Mouse (Mus musculus): ENCODE data around the gene Capza2.
"Not testable (repeated sequence)": the region's sequence is repeated elsewhere in the genome, so short reads cannot be mapped to it uniquely, and the experiment has no call there.

The Capza2 gene

GRCm38 (mm10) chr6:17640031-17640430, 4.0 kb downstream of the Capza2 start:
- DNase-seq (ENCODE audit: low read depth, low spot score), result no peak

- no peak for DNase-seq (ENCODE audit: low read depth, low spot score)
These were observed 6.7 kb downstream of the Capza2 start for GRCm38 (mm10) chr6:17642739-17643138.

GRCm38 (mm10) chr6:17646107-17646506, 10.1 kb downstream of the Capza2 start:
- no peak for DNase-seq (ENCODE audit: low read depth, low spot score)

- DNase-seq (ENCODE audit: low read depth, low spot score), result no peak
These were observed 16.1 kb downstream of the Capza2 start for GRCm38 (mm10) chr6:17652132-17652531.

GRCm38 (mm10) chr6:17655080-17655479, 19.0 kb downstream of the Capza2 start:
- DNase-seq (ENCODE audit: low read depth, low spot score), result no peak

GRCm38 (mm10) chr6:17657308-17657707, 21.3 kb downstream of the Capza2 start:
- DNase-seq (ENCODE audit: low read depth, low spot score), result no peak

GRCm38 (mm10) chr6:17665348-17665747, 29.3 kb downstream of the Capza2 start:
- DNase-seq (ENCODE audit: low read depth, low spot score), result no peak

GRCm38 (mm10) chr6:17666024-17666423, 30.0 kb downstream of the Capza2 start:
- no peak for DNase-seq (ENCODE audit: low read depth, low spot score)

- DNase-seq (ENCODE audit: low read depth, low spot score), result no peak
These were observed 31.8 kb downstream of the Capza2 start for GRCm38 (mm10) chr6:17667813-17668212.

GRCm38 (mm10) chr6:17668334-17668733, 32.3 kb downstream of the Capza2 start:
- no peak for DNase-seq (ENCODE audit: low read depth, low spot score)

GRCm38 (mm10) chr6:17669826-17670225, 33.8 kb downstream of the Capza2 start:
- DNase-seq (ENCODE audit: low read depth, low spot score), result no peak

GRCm38 (mm10) chr6:17675019-17675756, 39.2 kb downstream of the Capza2 start:
- DNase-seq (ENCODE audit: low read depth, low spot score), result peak; percentile 61

- no peak for DNase-seq (ENCODE audit: low read depth, low spot score)
These were observed 41.0 kb downstream of the Capza2 start for GRCm38 (mm10) chr6:17677008-17677407.

- no peak for DNase-seq (ENCODE audit: low read depth, low spot score)
These were observed 44.4 kb downstream of the Capza2 start for GRCm38 (mm10) chr6:17680266-17680925.

GRCm38 (mm10) chr6:17681810-17682209, 45.8 kb downstream of the Capza2 start:
- DNase-seq (ENCODE audit: low read depth, low spot score), result no peak

GRCm38 (mm10) chr6:17688676-17689075, 52.6 kb downstream of the Capza2 start:
- DNase-seq (ENCODE audit: low read depth, low spot score), result no peak

- no peak for DNase-seq (ENCODE audit: low read depth, low spot score)
These were observed 56.6 kb downstream of the Capza2 start, which contains the start of gene St7 for GRCm38 (mm10) chr6:17692647-17693046. St7 (plus strand) TSS chr6:17692933.

GRCm38 (mm10) chr6:17693726-17694549, 57.9 kb downstream of the Capza2 start:
- DNase-seq (ENCODE audit: low read depth, low spot score), result peak; percentile 46

- DNase-seq (ENCODE audit: low read depth, low spot score), result peak; percentile 33
These were observed 58.5 kb downstream of the Capza2 start for GRCm38 (mm10) chr6:17694550-17694951.

- no peak for DNase-seq (ENCODE audit: low read depth, low spot score)
These were observed 60.3 kb downstream of the Capza2 start for GRCm38 (mm10) chr6:17696321-17696734.

- DNase-seq (ENCODE audit: low read depth, low spot score), result no peak
These were observed 65.0 kb downstream of the Capza2 start for GRCm38 (mm10) chr6:17700936-17701612.

- DNase-seq (ENCODE audit: low read depth, low spot score), result not testable (repeated sequence)
These were observed 68.0 kb downstream of the Capza2 start for GRCm38 (mm10) chr6:17704038-17704437.
